Mouse (Mus musculus) adrenal gland, postnatal 14 days (tissue): ENCODE data around the gene Igfbpl1. TPM values are rescaled to one million over a fixed set of nuclear protein-coding genes. Genes with fewer than 3 reads are reported as not detected.

ENCODE experiments used
- DNase-seq: peaks from one replicate; pipeline ENCODE4 v3.0.0; 2021; ENCODE audit warnings: mixed read lengths
- total RNA-seq: library from RNA; stranded (reverse); gene quantifications from 2 replicates; pipeline ENCODE4 v1.2.3, GENCODE M21; 2021

The Igfbpl1 gene
- total RNA-seq, 1 experiment from 2014 or later: not detected

DNA sequence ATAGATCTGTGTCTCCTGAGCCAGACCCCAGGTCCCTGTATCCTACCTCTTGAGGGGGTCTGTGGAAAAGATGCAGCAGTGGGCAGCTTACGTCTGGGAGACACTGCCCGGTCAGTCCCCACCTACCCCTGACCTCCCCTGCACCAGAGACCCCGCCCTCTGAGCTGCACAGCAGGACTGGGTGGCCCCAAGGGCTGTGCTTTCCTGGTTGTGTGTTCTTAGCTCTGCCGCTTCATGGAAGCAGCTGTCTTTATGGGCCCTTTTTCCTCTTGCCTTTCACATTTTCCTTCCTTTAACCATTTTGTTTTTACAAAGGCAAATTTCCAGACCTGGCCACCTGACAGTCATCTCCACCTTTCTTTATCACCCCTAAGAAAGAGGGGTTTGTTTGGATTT is 56.1 kb downstream of the Igfbpl1 start:
- DNase-seq: no peak

DNA sequence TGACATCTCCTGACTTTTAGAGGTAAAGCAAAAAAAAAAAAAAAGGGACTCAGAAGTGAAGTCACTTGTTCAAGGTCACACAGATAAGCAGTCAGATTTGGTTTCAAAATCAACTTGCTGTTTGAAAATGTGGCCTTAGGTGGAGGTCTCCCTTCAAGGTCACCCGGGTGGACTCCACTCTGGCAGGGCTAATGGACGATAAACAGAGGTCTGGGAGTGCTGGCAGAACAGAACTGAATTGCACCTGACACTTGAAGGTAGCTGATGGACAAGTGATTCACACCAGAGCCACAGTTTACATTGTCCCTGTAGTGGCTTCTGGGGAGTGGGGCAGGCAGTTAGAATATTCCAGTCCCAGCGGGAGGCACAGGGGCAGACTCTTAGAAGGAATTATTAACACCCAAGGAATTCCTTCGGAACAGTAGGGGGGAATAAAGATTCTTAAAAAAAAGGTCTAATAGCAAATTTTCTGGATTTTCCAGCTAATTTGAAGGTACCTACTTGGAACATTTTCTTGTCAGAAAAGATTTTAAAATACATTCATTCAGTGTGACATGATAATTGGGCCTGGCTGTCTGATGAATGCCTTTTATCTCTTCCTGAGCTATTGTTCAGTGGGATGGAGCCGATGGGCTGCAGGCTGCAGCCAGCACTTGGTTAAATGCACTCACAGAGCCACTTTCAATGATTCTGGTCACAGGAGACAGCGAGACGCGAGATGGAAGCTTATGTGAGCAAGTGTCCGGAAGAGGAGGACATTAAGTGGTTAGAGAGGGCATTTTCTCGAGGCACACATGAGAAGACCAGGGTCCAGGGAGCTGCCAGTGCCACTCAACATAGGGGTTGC is 56.7 kb downstream of the Igfbpl1 start:
- peak; percentile 40 for DNase-seq

DNA sequence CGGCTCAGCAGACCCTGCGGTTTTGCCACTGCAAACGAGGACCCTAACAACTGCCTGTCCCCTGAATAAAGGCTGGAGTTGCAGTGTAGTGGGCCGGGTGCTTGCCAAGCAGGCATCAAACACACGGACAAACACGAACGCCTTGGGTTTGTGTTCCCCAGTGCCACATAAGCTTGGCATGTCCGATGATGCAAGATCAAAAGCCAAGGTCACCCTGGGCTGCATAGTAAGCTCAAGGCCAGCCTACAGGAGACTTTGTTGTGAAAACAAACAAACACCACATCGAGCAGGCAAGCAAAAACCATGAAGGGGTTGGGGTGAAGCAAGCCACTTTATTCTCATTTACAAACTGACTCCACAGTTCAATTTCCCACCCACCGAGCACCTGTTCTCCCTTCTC is 57.6 kb downstream of the Igfbpl1 start:
- DNase-seq: peak; percentile 64

DNA sequence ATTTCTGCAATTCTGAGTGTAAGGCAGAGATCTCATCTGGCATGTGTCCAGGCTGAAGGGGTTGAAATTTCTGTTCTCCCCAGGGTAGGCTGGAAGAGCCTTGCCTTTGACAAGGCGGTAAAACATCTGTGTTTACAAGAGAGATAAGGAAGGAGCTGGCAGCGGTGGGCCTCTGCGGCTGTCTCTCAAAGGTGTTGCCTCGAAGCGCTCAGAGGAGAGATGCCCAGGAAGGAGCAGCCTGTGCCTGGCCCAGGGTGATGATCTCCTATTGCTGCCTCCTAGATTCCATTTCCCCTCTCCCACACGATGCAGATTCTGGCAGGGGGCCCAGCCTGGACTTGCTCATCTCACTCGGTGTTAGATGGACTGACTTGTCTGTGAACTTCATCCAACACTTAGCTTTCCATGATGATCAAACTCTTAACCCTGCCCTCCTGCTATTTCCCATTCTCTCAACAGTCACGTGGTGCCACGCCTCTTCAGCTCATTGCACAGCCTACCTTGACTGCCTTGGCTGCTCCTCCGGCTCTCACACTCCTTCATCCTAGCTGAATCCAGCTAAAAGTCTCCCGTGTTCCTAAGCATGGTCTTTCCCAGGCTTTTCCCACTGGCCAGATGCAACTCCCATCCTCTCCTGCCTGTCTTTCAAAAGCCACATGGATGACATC is 58.7 kb downstream of the Igfbpl1 start:
- peak; percentile 52 for DNase-seq

DNA sequence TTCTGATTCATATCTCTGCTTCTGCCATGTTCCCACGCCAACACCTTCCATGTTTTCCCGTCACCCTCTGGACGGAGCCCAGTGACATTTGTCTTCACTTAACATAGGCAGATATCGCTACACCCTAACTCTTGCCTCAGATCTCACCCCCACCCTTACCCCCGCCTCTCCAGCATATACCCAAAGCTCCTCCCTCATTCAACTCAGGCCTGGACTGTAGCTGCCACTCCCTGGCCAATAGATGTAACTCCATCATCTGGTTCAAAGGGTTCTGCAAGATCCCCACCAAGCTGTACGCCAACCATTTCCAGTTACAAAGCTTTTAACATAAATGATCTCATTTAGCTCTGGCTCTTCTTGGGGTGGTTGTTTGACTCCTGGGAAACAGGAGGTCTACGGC is 59.9 kb downstream of the Igfbpl1 start:
- DNase-seq: no peak

DNA sequence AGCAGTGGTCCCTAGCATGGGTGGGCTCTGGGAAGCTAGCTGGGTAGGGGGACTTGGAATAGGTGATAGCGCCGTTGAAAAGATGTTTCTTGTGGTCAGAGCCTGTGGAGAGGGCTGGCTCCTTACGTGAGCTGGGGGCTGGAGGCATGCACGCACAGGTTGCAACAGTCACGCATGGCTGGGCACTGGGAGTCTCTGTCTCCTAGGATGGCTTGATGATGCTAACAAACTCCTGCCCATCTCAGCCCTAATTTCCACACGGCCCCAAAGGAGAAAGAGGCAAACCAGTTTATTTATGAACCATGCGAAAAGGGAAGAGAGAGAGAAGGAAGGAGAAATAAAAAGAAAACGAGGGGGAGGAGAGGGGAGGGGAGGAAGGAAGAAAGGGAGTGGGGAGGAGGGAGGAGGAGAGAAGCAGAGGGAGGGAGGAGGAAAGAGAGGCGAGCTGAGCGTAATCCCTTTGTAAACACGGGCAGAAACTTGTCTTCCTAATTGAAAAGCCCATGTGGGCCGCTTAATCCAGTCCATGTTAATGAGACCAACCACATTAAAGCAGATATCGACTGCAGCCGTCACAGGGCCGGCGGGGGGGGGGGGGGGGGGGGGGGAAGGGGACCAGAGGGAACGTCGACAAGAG is 61.0 kb downstream of the Igfbpl1 start:
- no peak for DNase-seq

DNA sequence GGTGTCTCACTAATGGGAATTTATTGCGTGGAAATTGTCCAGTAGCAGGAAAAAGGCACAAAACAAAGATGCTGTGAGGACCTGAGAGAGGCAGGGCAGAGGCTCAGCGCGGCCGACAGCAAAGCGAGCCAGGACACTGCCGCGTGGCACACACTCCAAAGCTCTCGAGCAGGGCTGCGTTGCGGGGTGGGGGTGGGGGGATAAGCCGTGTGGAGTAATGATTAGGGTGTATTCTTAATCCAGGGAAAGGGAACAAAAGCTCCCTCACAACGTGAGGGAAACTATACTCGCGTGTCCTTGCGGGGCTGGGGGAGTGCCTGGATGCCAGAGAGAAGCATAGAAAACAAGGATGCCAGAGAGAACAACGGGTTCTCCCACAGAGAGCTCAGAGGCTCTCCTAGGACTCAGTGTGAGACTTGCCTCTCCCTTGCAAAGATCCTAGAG is 61.6 kb downstream of the Igfbpl1 start:
- DNase-seq: no peak

DNA sequence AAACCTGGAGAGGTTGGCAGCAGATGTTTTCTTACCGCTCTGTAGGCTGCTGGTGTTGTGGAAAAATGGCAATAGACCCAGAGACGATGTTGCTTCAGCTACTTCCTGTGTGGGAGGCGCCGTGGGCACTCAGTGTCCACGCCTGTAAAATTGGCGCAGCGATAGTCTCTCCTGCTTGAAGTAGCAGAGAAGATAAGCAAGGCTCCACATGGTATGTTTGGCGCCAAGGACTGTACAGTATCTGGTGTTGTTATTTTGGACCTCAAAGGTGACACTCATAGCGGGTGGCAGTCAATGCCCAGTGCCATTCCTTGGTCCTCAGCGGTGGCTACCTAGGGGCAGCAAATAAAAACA is 62.6 kb downstream of the Igfbpl1 start:
- no peak for DNase-seq

DNA sequence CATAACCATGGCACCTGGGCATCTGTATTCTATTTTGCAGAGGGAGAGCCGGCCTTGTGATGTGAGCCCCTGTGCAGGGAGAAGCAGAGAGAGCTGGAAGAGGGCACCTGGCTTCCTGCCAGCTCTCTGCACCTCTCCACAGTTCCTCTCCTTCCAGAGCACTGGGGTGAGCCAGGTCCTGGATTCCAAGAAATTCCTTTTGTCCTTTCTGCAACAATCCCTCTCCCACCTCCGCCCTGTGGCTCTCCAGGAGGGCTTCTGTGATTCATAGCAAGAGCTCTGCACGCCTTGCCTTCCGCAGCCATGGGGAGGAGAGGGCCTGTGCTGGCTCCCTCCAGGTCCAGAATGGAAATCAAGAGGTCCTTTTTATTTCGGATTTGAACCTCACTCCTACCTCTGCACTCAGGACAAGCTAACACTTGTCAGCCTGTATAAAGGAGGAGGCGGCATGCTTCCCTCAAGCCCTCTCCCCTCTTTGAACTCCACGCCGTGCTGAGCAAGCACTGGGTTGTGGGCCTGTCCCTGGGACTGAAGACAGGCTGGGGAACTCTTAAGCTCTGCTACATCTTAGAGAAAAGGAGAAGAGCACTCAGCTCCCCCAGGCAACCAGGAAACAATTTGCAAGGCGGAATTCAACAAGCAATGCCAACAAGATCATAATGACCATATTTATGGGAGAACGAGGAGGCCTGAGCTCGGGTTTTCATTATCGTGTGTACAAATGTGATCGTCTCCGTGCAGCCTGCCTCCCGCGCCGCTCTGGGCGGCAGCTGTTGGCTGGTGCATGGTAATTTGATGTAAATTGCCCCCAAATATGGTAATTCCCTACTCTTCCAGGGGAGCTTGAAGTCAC is 63.2 kb downstream of the Igfbpl1 start:
- DNase-seq: no peak

DNA sequence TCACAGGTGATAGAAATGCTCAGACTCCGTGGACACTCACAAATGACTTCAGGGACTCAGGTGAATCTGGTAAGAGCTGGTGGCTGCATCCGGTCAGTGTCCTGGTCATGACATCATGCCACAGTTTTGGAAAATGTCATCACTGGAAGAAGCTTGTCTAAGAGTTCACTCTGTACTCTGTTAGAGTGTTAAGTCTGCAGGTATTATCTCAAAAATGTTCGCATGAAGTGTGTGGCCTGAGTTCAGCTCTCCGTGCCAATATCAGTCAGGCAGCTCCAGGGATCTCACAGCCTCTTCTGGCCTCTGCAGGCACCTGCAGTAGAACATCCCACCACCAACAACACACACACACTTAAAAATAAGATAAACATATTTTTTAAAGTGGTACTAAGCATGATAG is 64.1 kb downstream of the Igfbpl1 start:
- DNase-seq: no peak

Other genes starting within 250 kb of the Igfbpl1 start
- 10.2 and 34.6 TPM in 2 replicates for gene Aldh1b1, start 27.9 kb downstream of the Igfbpl1 start, total RNA-seq
- gene Stra6l, start 21.7 kb upstream of the Igfbpl1 start, total RNA-seq: 0.56 and 7.0 TPM in 2 replicates
- 0.23 and 0.33 TPM in 2 replicates for gene Ccdc180, start 63.4 kb upstream of the Igfbpl1 start, total RNA-seq
- gene Tdrd7, start 138.4 kb upstream of the Igfbpl1 start, total RNA-seq: 21.3 and 23.0 TPM in 2 replicates
- gene Tmod1, start 212.0 kb upstream of the Igfbpl1 start, total RNA-seq: 3.6 and 4.7 TPM in 2 replicates